In the genomic region with DNA sequence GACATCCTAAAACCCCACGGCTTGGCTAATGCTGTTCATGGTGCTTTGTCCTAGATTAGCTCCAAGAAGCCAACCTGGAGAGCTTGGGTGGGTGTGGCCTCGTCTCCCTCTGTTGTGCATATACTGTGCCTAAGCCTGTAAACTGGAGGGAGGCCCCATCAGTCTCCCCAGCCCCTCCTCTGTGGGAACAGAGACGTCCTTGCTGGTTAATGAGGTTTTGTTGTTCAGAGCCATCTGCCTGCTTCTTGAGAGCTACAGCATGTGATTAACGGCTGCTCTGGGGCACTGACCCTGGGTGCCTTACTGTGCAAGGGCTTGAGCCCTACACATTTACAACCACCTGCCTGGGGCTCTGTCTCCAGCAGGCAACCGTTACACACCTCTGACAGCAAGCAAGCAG, we compare ENCODE assay signal across 11 mouse cellular contexts.
A peak's percentile ranks its signal among the peaks of the same experiment; 100 is the strongest.
DNase-seq lines count a peak whose midpoint lies in the region; ATAC-seq and TF ChIP-seq lines count a peak whose summit lies in the region.
"Had no signal": no experiment of that assay in that cellular context is flagged by ENCODE, and none has a peak within 500 bp of the region (broad histone marks: within the 10 kb centered on the region; RNA-seq: fewer than 3 reads in every experiment).

No protein-coding gene starts in this region.

- no peaks in the 10 kb centered on the region for H3K9me3 ChIP-seq in kidney, postnatal 0 days (replicated peaks; ENCODE audit: low read length)
- H3K9me3 ChIP-seq in embryonic facial prominence, embryonic 14.5 days (ENCODE audit: control insufficient read depth, low read length) = no peaks in the 10 kb centered on the region
- H3K9me3 ChIP-seq in hindbrain, embryonic 14.5 days (ENCODE audit: control insufficient read depth, low read length) = no peaks in the 10 kb centered on the region
- H3K9me3 ChIP-seq in neural tube, embryonic 14.5 days (ENCODE audit: control insufficient read depth, low read length) = no peaks in the 10 kb centered on the region

- WGBS in kidney, postnatal 0 days = 10% methylated on average over 5 of the region's 5 CpGs
- 9% methylated on average over 5 of the region's 5 CpGs for WGBS in embryonic facial prominence, embryonic 14.5 days
- 2% methylated on average over 5 of the region's 5 CpGs for WGBS in hindbrain, embryonic 14.5 days
- WGBS in neural tube, embryonic 14.5 days = 6% methylated on average over 5 of the region's 5 CpGs

- no peak overlapping the region for H3K4me3 ChIP-seq in kidney, postnatal 0 days (replicated peaks; ENCODE audit: low read depth, low read length)
- H3K4me3 ChIP-seq in embryonic facial prominence, embryonic 14.5 days (ENCODE audit: low read depth, low read length) = no peak overlapping the region
- H3K4me3 ChIP-seq in hindbrain, embryonic 14.5 days (replicated peaks; ENCODE audit: low read length) = no peak overlapping the region
- no peak overlapping the region for H3K4me3 ChIP-seq in neural tube, embryonic 14.5 days (ENCODE audit: low read depth, low read length)

- 0 out of 2 replicates have a peak, but pooled peaks cover 3% of the 10 kb centered on the region for H3K27me3 ChIP-seq in kidney, postnatal 0 days (ENCODE audit: insufficient read depth, low read length)
- H3K27me3 ChIP-seq in embryonic facial prominence, embryonic 14.5 days (replicated peaks; ENCODE audit: control insufficient read depth, insufficient read depth, low read length) = no peaks in the 10 kb centered on the region; the same call in 1 of the 2 replicates
- no peaks in the 10 kb centered on the region for H3K27me3 ChIP-seq in hindbrain, embryonic 14.5 days (ENCODE audit: control insufficient read depth, insufficient read depth, low read length)
- no peaks in the 10 kb centered on the region for H3K27me3 ChIP-seq in neural tube, embryonic 14.5 days (ENCODE audit: control insufficient read depth, insufficient read depth, low read length)

- no peaks in the 10 kb centered on the region for H3K36me3 ChIP-seq in kidney, postnatal 0 days (ENCODE audit: insufficient read depth, low read length)
- H3K36me3 ChIP-seq in embryonic facial prominence, embryonic 14.5 days (ENCODE audit: control insufficient read depth, insufficient read depth, low read length) = no peaks in the 10 kb centered on the region
- H3K36me3 ChIP-seq in hindbrain, embryonic 14.5 days (replicated peaks; ENCODE audit: control insufficient read depth, insufficient read depth) = no peaks in the 10 kb centered on the region
- no peaks in the 10 kb centered on the region for H3K36me3 ChIP-seq in neural tube, embryonic 14.5 days (ENCODE audit: control insufficient read depth, insufficient read depth, low read length)

- no peak overlapping the region for H3K4me2 ChIP-seq in kidney, postnatal 0 days (ENCODE audit: low read length)
- H3K4me2 ChIP-seq in embryonic facial prominence, embryonic 14.5 days (ENCODE audit: low read depth, low read length) = no peak overlapping the region
- H3K4me2 ChIP-seq in hindbrain, embryonic 14.5 days (replicated peaks) = no peak overlapping the region
- H3K4me2 ChIP-seq in neural tube, embryonic 14.5 days (ENCODE audit: low read depth, low read length) = no peak overlapping the region
- H3K4me2 ChIP-seq: liver, embryonic 11.5 days had no signal

- no peaks in the 10 kb centered on the region for H3K4me1 ChIP-seq in kidney, postnatal 0 days (replicated peaks; ENCODE audit: insufficient read depth, low read length)
- H3K4me1 ChIP-seq in embryonic facial prominence, embryonic 14.5 days (ENCODE audit: control insufficient read depth, insufficient read depth, low read length) = no peaks in the 10 kb centered on the region
- peaks cover 16% of the 10 kb centered on the region for H3K4me1 ChIP-seq in hindbrain, embryonic 14.5 days (replicated peaks; ENCODE audit: control insufficient read depth, insufficient read depth, low read length)
- no peaks in the 10 kb centered on the region for H3K4me1 ChIP-seq in neural tube, embryonic 14.5 days (ENCODE audit: control insufficient read depth, insufficient read depth, low read length)

- peak; percentile 49; the same call in 1 of the 2 replicates for ATAC-seq in kidney, postnatal 0 days (replicated peaks; ENCODE audit: low FRiP score, low read depth)
- ATAC-seq in embryonic facial prominence, embryonic 14.5 days (ENCODE audit: low read depth) = peak; percentile 83; the same call in 1 of the 2 replicates
- ATAC-seq in hindbrain, embryonic 14.5 days (ENCODE audit: low FRiP score) = peak; percentile 41
- no peak; the same call in 1 of the 2 replicates for ATAC-seq in neural tube, embryonic 14.5 days (ENCODE audit: low read depth)

- H3K27ac ChIP-seq in kidney, postnatal 0 days = no peak overlapping the region
- no peak overlapping the region for H3K27ac ChIP-seq in embryonic facial prominence, embryonic 14.5 days (replicated peaks; ENCODE audit: low read depth, low read length)
- no peak overlapping the region; the same call in 1 of the 2 replicates for H3K27ac ChIP-seq in hindbrain, embryonic 14.5 days
- no peak overlapping the region for H3K27ac ChIP-seq in neural tube, embryonic 14.5 days (ENCODE audit: low read depth, low read length)
- H3K27ac ChIP-seq: macrophage had no signal

- H3K9ac ChIP-seq in kidney, postnatal 0 days (ENCODE audit: low read depth, low read length) = no peak overlapping the region
- H3K9ac ChIP-seq in embryonic facial prominence, embryonic 14.5 days (ENCODE audit: low read depth, low read length) = no peak overlapping the region
- no peak overlapping the region for H3K9ac ChIP-seq in hindbrain, embryonic 14.5 days
- H3K9ac ChIP-seq in neural tube, embryonic 14.5 days (replicated peaks; ENCODE audit: low read depth, low read length) = 0 out of 2 replicates have a peak overlapping the region, but pooled peaks have one; percentile 8

- no peak for TF ChIP-seq CTCF in kidney, postnatal 0 days (IDR thresholded peaks at IDR 0.05; ENCODE audit: low read depth)

- no peak for DNase-seq in kidney, postnatal 0 days (ENCODE audit: low spot score)
- no peak for DNase-seq in kidney, postnatal 25 days
- peak; percentile 65 for DNase-seq in embryonic facial prominence, embryonic 14.5 days (ENCODE audit: low spot score)
- DNase-seq in hindbrain, embryonic 14.5 days (ENCODE audit: low spot score) = no peak
- no peak for DNase-seq in lung, postnatal 25 days (ENCODE audit: low spot score)
- DNase-seq in right cerebral cortex, adult 2 months (ENCODE audit: low spot score in 2 of 2) = no peak
- no peak for DNase-seq in left cerebral cortex, adult 11 months (ENCODE audit: low spot score)
- DNase-seq: kidney, adult 18-20 months had no signal
